ENCODE assay signal across 9 mouse cellular contexts in genomic region chr7:110982764-110983163, GRCm38 (mm10). TPM values are rescaled to one million over a fixed set of nuclear protein-coding genes. Genes with fewer than 3 reads are reported as not detected.
DNase-seq lines count a peak whose midpoint lies in the region; ATAC-seq and TF ChIP-seq lines count a peak whose summit lies in the region.
"Had no signal": no experiment of that assay in that cellular context is flagged by ENCODE, and none has a peak within 500 bp of the region (broad histone marks: within the 10 kb centered on the region; RNA-seq: fewer than 3 reads in every experiment).

No protein-coding gene starts in this region.

- peak; percentile 37 for DNase-seq in hindbrain, postnatal 0 days (ENCODE audit: low spot score)
- no peak for DNase-seq in hindbrain, embryonic 10.5 days (ENCODE audit: low spot score)
- DNase-seq in ES-CJ7 (ENCODE audit: low read depth, low spot score): peak; percentile 12
- peak; percentile 39 to 65 for DNase-seq in heart, postnatal 14 days
- peak; percentile 57 to 59 for DNase-seq in layer of hippocampus, postnatal 10 days (ENCODE audit: low spot score in 2 of 2)

- WGBS in hindbrain, postnatal 0 days: 74% methylated on average over 4 of the region's 4 CpGs
- 65% methylated on average over 4 of the region's 4 CpGs for WGBS in hindbrain, embryonic 10.5 days
- 69% methylated on average over 4 of the region's 4 CpGs for WGBS in hindbrain, embryonic 12.5 days

- peak; percentile 53 for TF ChIP-seq CTCF in hindbrain, postnatal 0 days (IDR thresholded peaks at IDR 0.05; ENCODE audit: low read depth)

- H3K4me1 ChIP-seq in hindbrain, postnatal 0 days (ENCODE audit: insufficient read depth, low read length): no peaks in the 10 kb centered on the region
- peaks cover 24% of the 10 kb centered on the region for H3K4me1 ChIP-seq in hindbrain, embryonic 10.5 days (replicated peaks)
- H3K4me1 ChIP-seq in brown adipose tissue, adult 24 weeks (ENCODE audit: control insufficient read depth, insufficient read depth, insufficient read length, low read length): 0 out of 2 replicates have a peak, but pooled peaks cover 3% of the 10 kb centered on the region
- H3K4me1 ChIP-seq in hindbrain, embryonic 12.5 days: peaks cover 10% of the 10 kb centered on the region

- H3K27me3 ChIP-seq in hindbrain, postnatal 0 days (ENCODE audit: insufficient read depth, low read length): no peaks in the 10 kb centered on the region
- no peaks in the 10 kb centered on the region for H3K27me3 ChIP-seq in hindbrain, embryonic 10.5 days (ENCODE audit: insufficient read depth, poor library complexity, severe bottlenecking)
- no peaks in the 10 kb centered on the region for H3K27me3 ChIP-seq in hindbrain, embryonic 12.5 days
- H3K27me3 ChIP-seq: limb, embryonic 12.5 days had no signal

- H3K9ac ChIP-seq in hindbrain, postnatal 0 days (replicated peaks; ENCODE audit: low read length): no peak overlapping the region
- H3K9ac ChIP-seq in hindbrain, embryonic 12.5 days: no peak overlapping the region
- H3K9ac ChIP-seq: limb, embryonic 12.5 days had no signal

- no peak overlapping the region for H3K4me2 ChIP-seq in hindbrain, postnatal 0 days (ENCODE audit: low read depth, low read length)
- H3K4me2 ChIP-seq in hindbrain, embryonic 12.5 days (replicated peaks): no peak overlapping the region
- H3K4me2 ChIP-seq: limb, embryonic 12.5 days had no signal

- H3K36me3 ChIP-seq in hindbrain, postnatal 0 days (ENCODE audit: insufficient read depth, low read length): no peaks in the 10 kb centered on the region
- H3K36me3 ChIP-seq in hindbrain, embryonic 10.5 days: no peaks in the 10 kb centered on the region
- no peaks in the 10 kb centered on the region for H3K36me3 ChIP-seq in hindbrain, embryonic 12.5 days
- H3K36me3 ChIP-seq: limb, embryonic 12.5 days had no signal

- no peaks in the 10 kb centered on the region for H3K9me3 ChIP-seq in hindbrain, postnatal 0 days (ENCODE audit: low read length)
- no peaks in the 10 kb centered on the region for H3K9me3 ChIP-seq in hindbrain, embryonic 10.5 days
- H3K9me3 ChIP-seq in hindbrain, embryonic 12.5 days (replicated peaks): no peaks in the 10 kb centered on the region
- H3K9me3 ChIP-seq: limb, embryonic 12.5 days had no signal

- no peak for ATAC-seq in hindbrain, postnatal 0 days
- peak; percentile 89 for ATAC-seq in megakaryocyte-erythroid progenitor cell, adult 5-6 weeks (replicated peaks; ENCODE audit: low FRiP score, low TSS enrichment, poor library complexity, severe bottlenecking)
- ATAC-seq in hindbrain, embryonic 12.5 days (ENCODE audit: low FRiP score): no peak

- H3K4me3 ChIP-seq in hindbrain, postnatal 0 days (ENCODE audit: low read length): no peak overlapping the region
- no peak overlapping the region for H3K4me3 ChIP-seq in hindbrain, embryonic 10.5 days
- H3K4me3 ChIP-seq in brown adipose tissue, adult 24 weeks (ENCODE audit: insufficient read depth, low read depth, low read length): peak overlapping the region; percentile 23; the same call in 1 of the 2 replicates
- H3K4me3 ChIP-seq in hindbrain, embryonic 12.5 days: no peak overlapping the region
- H3K4me3 ChIP-seq: limb, embryonic 12.5 days had no signal

- no peak overlapping the region for H3K27ac ChIP-seq in hindbrain, postnatal 0 days
- no peak overlapping the region for H3K27ac ChIP-seq in hindbrain, embryonic 10.5 days
- peak overlapping the region; percentile 35 for H3K27ac ChIP-seq in brown adipose tissue, adult 24 weeks (replicated peaks; ENCODE audit: low read depth, low read length)
- no peak overlapping the region for H3K27ac ChIP-seq in hindbrain, embryonic 12.5 days

- intact Hi-C loops in heart, postnatal 14 days (cut with DNase I): loop anchor here (2.0 kb wide), 1 partner anchor 32 kb away; no protein-coding TSS in a partner anchor

RNA-seq across cellular contexts. Expression of gene Mrvi1, which starts 0.5 kb away (rescaled TPM):
- 1.8 and 3.3 TPM in 2 replicates for total RNA-seq in hindbrain, postnatal 0 days (2014; rRNA removed)
- polyA plus RNA-seq in hindbrain, postnatal 0 days (2015; fragmentation: Nextera tagmentation; extraction: Ambion mirVana): 0.78 and 0.95 TPM in 2 replicates
- polyA plus RNA-seq in hindbrain, embryonic 10.5 days (2016; fragmentation: Nextera tagmentation; extraction: Ambion mirVana): 0.93 and 1.3 TPM in 2 replicates
- 1.5 and 2.0 TPM in 2 replicates for polyA plus RNA-seq in brown adipose tissue, adult 24 weeks (2012; ENCODE audit: insufficient read depth, insufficient read length, missing spikeins)
- total RNA-seq in heart, postnatal 14 days (2021): 10 to 100 TPM; 15.6 to 18.4 TPM
- total RNA-seq in layer of hippocampus, postnatal 10 days (2021): 1 to 10 TPM; 1.3 to 1.7 TPM
- 0.98 and 1.0 TPM in 2 replicates for total RNA-seq in megakaryocyte-erythroid progenitor cell, adult 5-6 weeks (2014; fragmentation: Nextera tagmentation)
- 0.69 TPM in 1 of 2 replicates, not detected in the other for total RNA-seq in megakaryocyte-erythroid progenitor cell, adult 5-6 weeks (2017)
- polyA plus RNA-seq in hindbrain, embryonic 12.5 days (2016; fragmentation: Nextera tagmentation; extraction: Ambion mirVana): 1.3 and 1.4 TPM in 2 replicates

RNA-seq across cellular contexts. Expression of gene Ctr9, which starts 46.0 kb away (rescaled TPM):
- total RNA-seq in hindbrain, postnatal 0 days (2014; rRNA removed): 33.6 and 42.3 TPM in 2 replicates
- 57.6 and 60.0 TPM in 2 replicates for polyA plus RNA-seq in hindbrain, postnatal 0 days (2015; fragmentation: Nextera tagmentation; extraction: Ambion mirVana)
- 71.1 and 77.3 TPM in 2 replicates for polyA plus RNA-seq in hindbrain, embryonic 10.5 days (2016; fragmentation: Nextera tagmentation; extraction: Ambion mirVana)
- polyA plus RNA-seq in brown adipose tissue, adult 24 weeks (2012; ENCODE audit: insufficient read depth, insufficient read length, missing spikeins): 20.2 and 22.3 TPM in 2 replicates
- 10 to 100 TPM; 21.8 to 25.2 TPM for total RNA-seq in heart, postnatal 14 days (2021)
- total RNA-seq in layer of hippocampus, postnatal 10 days (2021): 10 to 100 TPM; 57.3 to 60.5 TPM
- 44.0 and 50.2 TPM in 2 replicates for total RNA-seq in megakaryocyte-erythroid progenitor cell, adult 5-6 weeks (2014; fragmentation: Nextera tagmentation)
- total RNA-seq in megakaryocyte-erythroid progenitor cell, adult 5-6 weeks (2017): 68.1 and 79.3 TPM in 2 replicates
- 102 and 104 TPM in 2 replicates for polyA plus RNA-seq in hindbrain, embryonic 12.5 days (2016; fragmentation: Nextera tagmentation; extraction: Ambion mirVana)
